Mouse (Mus musculus) retina, embryonic 14.5 days (tissue): ENCODE data around the gene Rgs19.
A peak's percentile ranks its signal among the peaks of the same experiment; 100 is the strongest.

Source experiments
- DNase-seq: peaks from one replicate; pipeline ENCODE4 v3.0.0-alpha.2; 2015; ENCODE audit warnings: low spot score

Rgs19 gene

GRCm38 (mm10) chr2:181683381-181683780, 10.4 kb downstream of the Rgs19 start:
- DNase-seq = no peak

DNA sequence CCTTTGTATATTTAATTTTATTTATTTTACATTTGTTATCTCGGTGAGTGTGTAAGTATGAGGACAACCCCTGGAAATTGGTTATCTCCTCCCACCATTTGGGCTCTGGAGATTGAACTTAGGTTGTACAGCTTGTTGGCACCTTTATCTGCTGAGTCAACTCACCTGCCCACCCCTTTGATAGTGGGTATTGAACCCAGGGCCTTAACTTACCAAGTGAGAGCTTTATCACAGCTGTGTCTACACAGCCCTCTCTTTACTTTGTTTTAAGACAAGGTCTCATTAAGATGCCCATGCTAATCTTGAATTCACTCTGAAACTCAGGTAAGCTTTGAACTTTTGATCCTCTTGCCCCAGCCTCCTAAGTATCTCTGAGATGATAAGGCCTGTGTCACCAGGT, 11.8 kb downstream of the Rgs19 start:
- DNase-seq = no peak

DNA sequence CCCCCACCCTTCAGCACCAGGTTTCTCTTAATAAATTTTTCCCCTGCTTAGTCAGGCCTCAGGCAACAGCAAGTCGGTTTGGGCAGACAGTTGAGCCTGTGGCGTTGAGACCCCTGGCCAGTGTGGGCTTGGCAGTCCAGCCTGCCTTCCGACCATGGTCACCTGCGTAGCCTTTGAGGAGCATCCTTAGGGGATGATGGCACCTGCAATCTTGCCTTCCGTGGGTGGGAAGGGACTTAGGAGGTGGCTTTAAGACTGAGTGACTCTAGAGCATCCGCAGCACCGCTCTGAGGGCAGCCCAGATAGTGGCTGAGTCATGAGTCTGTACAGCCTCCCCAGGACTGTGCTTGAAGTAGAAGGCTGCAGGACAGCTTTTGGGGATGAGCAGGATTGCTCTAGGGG, 13.1 kb downstream of the Rgs19 start:
- DNase-seq = no peak

DNA sequence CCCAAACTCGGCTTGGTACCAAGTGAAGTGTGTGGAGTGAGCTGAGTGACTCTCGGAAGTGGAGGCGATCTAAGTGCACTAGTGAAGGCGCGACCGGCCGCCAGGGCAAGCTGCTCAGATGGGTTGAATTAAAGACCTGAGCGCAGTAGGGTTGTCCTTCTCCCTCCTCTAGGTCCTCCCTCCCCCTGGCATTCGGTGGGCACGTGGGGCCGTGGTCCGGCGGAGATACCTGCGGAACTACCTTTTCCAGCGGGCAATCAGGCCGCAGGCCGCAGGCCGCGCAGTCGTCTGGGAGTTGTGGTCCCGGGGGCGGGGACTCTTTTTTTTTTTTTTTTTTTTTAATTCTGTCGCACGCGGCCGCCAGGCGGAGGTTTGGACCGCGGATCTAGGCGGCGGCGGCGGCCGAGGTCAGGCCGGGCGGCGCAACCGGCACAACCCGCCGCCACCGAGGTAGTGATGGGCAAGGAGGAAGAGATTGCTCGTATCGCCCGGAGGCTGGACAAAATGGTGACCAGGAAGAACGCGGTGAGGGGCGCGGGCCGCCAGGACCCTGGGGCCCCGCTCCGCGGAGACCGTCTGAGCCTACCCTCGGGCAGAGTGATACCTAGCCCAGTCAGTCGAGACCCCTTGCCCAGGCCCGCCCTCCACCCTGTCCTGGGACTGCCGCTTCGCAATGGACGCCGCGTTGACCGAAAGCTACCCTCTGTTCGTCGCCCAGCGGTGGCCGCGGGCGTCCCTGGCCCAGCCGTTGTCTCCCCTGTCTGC, 13.6 kb downstream of the Rgs19 start, which contains the start of gene Tcea2:
Gene Tcea2, plus strand, starts transcription at position 360 of the 765 bp plus-strand sequence.
- DNase-seq = peak; percentile 73

DNA sequence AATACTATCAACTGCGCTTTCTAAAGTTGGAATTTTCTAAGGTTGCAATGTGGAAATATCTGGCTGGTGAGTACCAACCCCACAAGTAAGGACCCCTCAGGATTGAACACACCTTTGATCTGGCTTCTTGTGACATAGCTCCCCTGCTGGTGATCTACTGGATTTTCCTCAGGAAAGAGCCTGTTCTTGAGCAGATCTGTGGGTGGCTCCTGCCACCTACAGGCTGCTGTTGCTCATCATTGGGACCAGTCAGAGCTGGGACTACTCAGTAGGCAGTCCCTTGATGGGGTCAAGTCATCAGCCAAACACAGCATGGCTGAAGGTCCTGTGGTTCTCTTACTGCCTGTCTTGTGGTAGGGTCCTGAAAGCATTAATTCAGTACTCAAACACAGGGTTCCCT, 15.0 kb downstream of the Rgs19 start:
- DNase-seq = peak; percentile 90

DNA sequence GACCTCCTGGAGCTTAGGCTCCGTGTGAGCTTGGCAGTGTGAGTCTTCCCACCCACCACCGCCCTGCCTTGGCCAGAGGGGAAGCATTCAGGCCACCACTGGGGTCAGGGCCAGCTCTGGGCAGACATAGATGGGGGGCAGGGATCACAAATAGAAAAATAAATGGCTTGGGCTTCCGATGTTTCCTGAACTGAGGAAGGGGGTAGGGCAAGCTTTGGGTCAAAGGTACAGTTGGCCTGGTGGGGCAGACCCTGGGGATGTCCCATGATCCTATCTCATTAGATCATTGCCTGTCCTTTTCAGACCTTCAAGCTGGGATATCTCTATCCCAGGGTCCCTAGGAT, 16.1 kb downstream of the Rgs19 start:
- no peak for DNase-seq

GRCm38 (mm10) chr2:181677096-181677754, 16.6 kb downstream of the Rgs19 start:
- no peak for DNase-seq

- peak; percentile 51 for DNase-seq
Measured at GRCm38 (mm10) chr2:181676424-181676823, 17.4 kb downstream of the Rgs19 start.

GRCm38 (mm10) chr2:181675454-181675853, 18.3 kb downstream of the Rgs19 start:
- peak; percentile 68 for DNase-seq

GRCm38 (mm10) chr2:181674934-181675333, 18.8 kb downstream of the Rgs19 start:
- no peak for DNase-seq

DNA sequence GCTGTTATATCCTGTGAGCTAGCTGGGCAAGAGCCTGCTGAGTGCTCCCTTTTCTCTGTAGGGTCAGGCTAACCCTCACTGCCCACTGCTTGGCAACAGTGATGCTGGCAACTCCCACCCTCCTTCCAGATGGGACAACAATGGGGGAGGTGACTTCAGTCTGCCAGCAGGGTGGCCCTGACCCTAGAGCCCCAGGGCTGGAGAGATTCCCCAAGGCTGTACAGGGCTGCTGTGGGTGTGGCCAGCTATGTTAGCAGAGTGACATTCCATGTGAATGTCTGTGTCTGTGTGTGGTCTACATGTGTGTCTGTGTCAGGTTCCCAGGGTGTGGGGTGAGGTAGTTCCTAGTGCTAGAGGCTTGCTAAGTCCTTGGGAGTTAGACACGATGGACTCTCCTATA, 20.3 kb downstream of the Rgs19 start:
- peak; percentile 55 for DNase-seq

DNA sequence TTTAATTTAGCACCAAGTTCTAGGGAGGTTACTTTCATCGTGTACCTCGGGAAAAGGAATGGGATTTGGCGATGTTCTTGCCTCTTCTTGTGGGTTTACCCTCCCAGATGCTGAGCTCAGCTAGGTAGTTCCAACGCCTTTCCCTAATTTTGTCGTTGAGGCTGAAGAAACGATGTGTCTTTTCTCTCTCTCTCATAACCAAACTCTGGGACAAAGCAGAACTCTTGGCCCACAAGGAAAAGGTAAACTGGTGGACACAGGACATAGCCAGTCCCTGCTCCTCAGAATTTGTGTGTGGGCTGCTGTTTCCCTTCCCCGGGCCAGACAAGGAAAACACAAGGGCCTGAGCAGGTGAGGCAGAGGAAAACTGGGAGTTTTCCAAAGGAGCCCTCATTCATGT, 21.8 kb downstream of the Rgs19 start:
- no peak for DNase-seq

DNA sequence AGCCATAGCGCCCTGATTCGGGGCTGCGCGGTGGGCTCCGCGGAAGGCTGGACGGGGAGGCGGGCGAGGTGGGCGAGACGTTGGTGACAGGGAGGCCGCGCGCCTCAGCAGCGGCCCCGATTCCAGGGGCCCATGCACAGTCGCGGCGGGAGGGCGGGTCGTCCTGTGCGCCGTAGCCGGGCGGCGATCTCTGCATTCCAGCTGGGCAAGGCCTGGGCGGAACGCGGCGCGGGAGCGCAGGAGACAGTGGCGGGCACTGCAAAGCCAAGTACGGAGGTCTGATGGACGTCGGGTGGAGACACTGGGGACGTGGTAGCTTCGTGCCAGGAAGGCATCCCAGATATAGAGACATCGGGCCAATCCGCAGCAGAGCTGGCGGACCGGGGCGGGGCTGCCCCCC, 22.5 kb downstream of the Rgs19 start, which contains the start of gene Sox18:
Gene Sox18, minus strand, starts transcription at position 315 of the 400 bp plus-strand sequence.
- no peak for DNase-seq

DNA sequence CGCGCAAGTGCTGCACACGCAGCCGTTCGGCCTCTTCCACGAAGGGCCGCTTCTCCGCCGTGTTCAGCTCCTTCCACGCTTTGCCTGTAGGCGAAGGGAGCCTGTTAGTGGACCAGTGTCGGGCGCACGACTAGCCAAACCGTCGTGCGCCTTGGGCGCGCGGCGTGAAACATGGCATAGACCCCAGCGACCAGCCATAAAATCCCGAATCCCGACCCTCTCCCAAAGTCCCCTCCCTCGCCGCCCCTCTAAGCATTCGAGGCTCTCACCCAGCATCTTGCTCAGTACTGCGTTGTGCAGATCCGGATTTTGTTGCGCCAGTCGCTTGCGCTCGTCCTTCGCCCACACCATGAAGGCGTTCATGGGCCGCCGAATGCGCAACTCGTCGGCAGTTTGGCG, 22.9 kb downstream of the Rgs19 start:
- no peak for DNase-seq

DNA sequence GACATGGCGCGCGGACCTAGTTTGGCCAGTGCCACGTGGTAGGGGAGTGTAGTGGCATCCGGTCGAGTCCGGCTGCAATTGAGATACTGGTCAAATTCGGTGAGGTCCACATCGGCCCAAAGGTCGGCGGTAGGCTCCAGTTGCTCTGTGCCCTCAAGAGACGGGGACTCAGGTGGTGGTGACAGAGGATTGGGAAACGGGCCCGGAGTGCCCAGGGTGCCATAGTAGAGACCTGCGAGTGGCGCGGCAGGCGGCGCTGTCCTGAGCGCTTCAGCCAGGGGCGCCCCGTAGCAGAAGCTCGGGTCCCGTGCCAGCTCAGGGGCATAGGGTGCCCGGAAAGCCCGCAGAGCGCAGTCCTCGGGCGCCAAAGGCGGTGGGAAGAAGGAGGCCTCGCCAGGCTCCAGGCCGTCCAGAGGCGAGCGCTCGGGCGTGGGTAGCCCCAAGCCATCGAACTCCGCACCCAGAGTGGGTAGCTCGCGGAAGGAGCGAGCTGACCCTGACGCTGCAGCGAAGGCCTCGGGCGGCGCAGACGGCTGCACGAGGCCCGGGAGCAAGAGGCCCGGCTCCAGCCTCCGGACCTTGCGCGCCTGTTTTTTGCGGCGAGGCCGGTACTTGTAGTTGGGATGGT, 23.4 kb downstream of the Rgs19 start:
- no peak for DNase-seq

DNA sequence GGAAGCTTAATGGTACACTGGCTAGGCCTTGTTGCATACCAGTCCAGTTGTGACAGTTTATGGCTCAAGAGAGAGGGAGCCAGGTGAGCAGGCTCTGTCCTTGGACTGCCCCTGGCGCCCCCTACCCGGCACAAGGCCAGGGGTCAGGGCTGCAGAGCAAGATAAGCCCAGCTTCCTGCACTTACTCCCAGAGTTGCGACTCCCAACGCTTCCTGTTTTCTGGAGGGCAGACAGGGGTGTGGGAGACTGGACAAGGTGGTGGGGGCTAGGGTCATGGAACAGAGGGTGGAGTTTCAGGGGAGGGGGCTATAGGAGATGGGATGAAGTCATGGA, 30.5 kb downstream of the Rgs19 start:
- no peak for DNase-seq

GRCm38 (mm10) chr2:181662620-181663297, 31.0 kb downstream of the Rgs19 start:
- DNase-seq = no peak

DNA sequence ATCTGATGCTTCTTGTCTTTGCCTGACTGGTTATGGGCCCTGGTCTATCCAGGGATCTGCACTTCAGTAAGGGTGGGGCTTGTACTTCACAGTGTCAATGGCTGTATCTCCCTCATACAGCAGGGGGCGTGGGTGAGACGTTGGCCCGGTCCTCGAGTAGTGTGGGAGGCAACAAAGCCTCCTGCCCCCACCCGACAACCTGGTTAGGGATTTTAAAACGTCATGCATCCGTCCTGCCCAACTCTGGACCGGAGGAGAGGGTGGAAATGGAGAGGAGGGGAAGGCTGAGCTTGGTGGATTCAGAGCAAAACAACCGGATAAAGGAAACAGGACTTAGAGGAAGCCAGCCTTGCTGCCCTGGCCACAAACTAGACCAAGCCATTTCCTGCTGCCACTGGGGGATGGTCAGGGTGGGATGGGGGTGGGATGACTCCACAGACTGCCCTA, 34.1 kb downstream of the Rgs19 start:
- peak; percentile 78 for DNase-seq

- peak; percentile 60 for DNase-seq
Measured at GRCm38 (mm10) chr2:181658930-181659555, 34.7 kb downstream of the Rgs19 start.

- no peak for DNase-seq
Measured at GRCm38 (mm10) chr2:181658528-181658927, 35.2 kb downstream of the Rgs19 start.

DNA sequence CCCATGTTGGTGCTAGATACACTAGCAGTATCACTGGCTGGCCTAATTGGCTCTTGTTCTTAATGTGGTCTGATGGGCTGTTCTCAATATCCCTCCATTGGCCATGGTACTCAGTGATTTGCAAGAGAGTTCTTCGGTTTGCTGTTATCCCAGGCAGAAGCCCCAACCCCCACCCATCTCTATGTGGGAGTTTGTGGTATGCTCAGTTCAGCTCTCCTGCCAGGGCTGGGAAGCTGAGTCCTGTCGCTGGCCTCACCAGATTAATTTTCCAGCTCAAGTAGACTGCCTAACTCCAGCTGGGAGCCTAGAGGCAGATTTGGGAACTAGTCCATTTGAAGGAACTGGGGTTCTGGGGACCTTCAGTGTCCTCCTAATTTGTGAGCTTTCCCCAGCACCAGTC, 36.3 kb downstream of the Rgs19 start:
- DNase-seq = no peak

DNA sequence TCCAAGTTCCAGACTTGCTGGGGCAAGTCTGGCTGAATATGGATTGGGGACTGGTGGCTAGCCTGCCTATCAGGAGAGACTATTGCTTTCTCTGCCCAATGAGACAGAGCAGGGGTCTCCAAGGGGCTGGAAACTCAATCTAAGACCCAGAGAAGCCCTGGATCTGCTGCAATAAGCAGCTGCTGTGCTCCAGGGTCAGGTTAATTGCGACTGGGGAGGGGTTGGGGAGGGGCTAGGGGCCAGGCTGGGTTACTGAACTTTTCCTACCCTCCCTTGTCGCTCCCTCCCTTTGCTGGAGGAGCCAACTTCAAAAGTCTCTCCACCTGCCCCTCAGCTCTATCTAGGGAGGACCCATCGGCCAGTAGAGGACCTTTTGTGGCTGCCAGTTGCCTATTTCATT, 37.0 kb downstream of the Rgs19 start, which contains the start of gene Gm29797:
Gene Gm29797, plus strand, starts transcription at position 301 of the 400 bp plus-strand sequence.
- no peak for DNase-seq
